Mouse (Mus musculus) kidney, adult 2 months (tissue): ENCODE measurements at regions not wholly inside any gene's neighbourhood (a gene's known extent, or its start where the extent isn't known, plus 50 kb on each side); places are given as distances from the start of the nearest gene placed in this dataset.

Experiments used
- CTCF ChIP-seq: fragments of 200-500 bp; conservative IDR thresholded peaks from 2 replicates; pipeline ENCODE4 v1.5.1; 2011; ENCODE audit warnings: low read depth, mild to moderate bottlenecking, control low read depth, low read length, moderate library complexity, mixed read lengths; ENCODE audit not compliant: insufficient read depth, insufficient read length
- POLR2A ChIP-seq: fragments of 200-500 bp; IDR thresholded peaks from one replicate; pipeline ENCODE4 v1.6.1; 2011; ENCODE audit warnings: low read depth, low read length, control low read depth

GRCm38 (mm10) chr12:71430331-71430730, 120.6 kb downstream of the Dact1 start:
- TF ChIP-seq CTCF = no peak
- no peak for TF ChIP-seq POLR2A
